Mouse (Mus musculus) heart, embryonic 11.5 days (tissue): Measurements from ENCODE around the gene Osr1. TPM values are rescaled to one million over a fixed set of nuclear protein-coding genes. Genes with fewer than 3 reads are reported as not detected.

Experiments
- ATAC-seq: fragments of 200-750 bp; cut with Nextera tagmentation; replicated peaks from 2 replicates; pipeline ENCODE4 v1.8.0; 2017; ENCODE audit warnings: moderate library complexity; ENCODE audit not compliant: insufficient number of reproducible peaks, low FRiP score, low TSS enrichment
- H3K27ac ChIP-seq: fragments of 300-500 bp; sonication (generic); 2 replicates; pipeline ENCODE4 v1.5.1; 2014; ENCODE audit warnings: mild to moderate bottlenecking, low read depth, low read length
- H3K27me3 ChIP-seq: fragments of 300-500 bp; sonication (generic); 2 replicates; pipeline ENCODE4 v1.6.1; 2014; ENCODE audit warnings: mild to moderate bottlenecking, low read length, mixed read lengths; ENCODE audit not compliant: control insufficient read depth, insufficient read depth
- H3K36me3 ChIP-seq: fragments of 300-500 bp; sonication (generic); 2 replicates; pipeline ENCODE4 v1.6.1; 2014; ENCODE audit warnings: mild to moderate bottlenecking, low read length, moderate library complexity, mixed read lengths; ENCODE audit not compliant: control insufficient read depth, insufficient read depth
- H3K4me1 ChIP-seq: fragments of 300-500 bp; sonication (generic); 2 replicates; pipeline ENCODE4 v1.6.1; 2014; ENCODE audit warnings: low read length; ENCODE audit not compliant: control insufficient read depth, insufficient read depth
- H3K4me2 ChIP-seq: fragments of 300-500 bp; sonication (generic); 2 replicates; pipeline ENCODE4 v1.6.1; 2014; ENCODE audit warnings: mild to moderate bottlenecking, moderate library complexity
- H3K4me3 ChIP-seq: fragments of 300-500 bp; sonication (generic); 2 replicates; pipeline ENCODE4 v1.5.1; 2014; ENCODE audit warnings: low read depth, low read length
- H3K9ac ChIP-seq: fragments of 300-500 bp; sonication (generic); 2 replicates; pipeline ENCODE4 v1.6.1; 2014; ENCODE audit warnings: mild to moderate bottlenecking, low read depth, low read length, moderate library complexity
- H3K9me3 ChIP-seq: fragments of 300-500 bp; sonication (generic); replicated peaks from 2 replicates; pipeline ENCODE4 v1.6.1; 2016; ENCODE audit warnings: low read length; ENCODE audit not compliant: control insufficient read depth
- WGBS: fragments of 180-500 bp; shearing (Covaris S2); extraction: QIAGEN DNeasy Blood & Tissue Kit; methylation state at CpG from one replicate; pipeline ENCODE4 v1.1.7; 2014; ENCODE audit not compliant: insufficient replicate concordance; 5-methylcytosine and 5-hydroxymethylcytosine counted together
- polyA plus RNA-seq: library from polyadenylated mRNA; unstranded; fragments of >200 nt; fragmentation: Nextera tagmentation; extraction: Ambion mirVana; gene quantifications from 2 replicates; pipeline ENCODE4 v1.2.1, GENCODE M21; 2014

Osr1 gene
- 13.5 and 16.1 TPM in 2 replicates for polyA plus RNA-seq

GRCm38 (mm10) chr12:9569971-9570370, at the start of gene Osr1:
Osr1 (plus strand) TSS chr12:9570116.
- Histone ChIP-seq H3K9ac (0 out of 2 replicates have a peak within 1 kb of the TSS, but pooled peaks have one; percentile 22), H3K9me3 (no peaks in the 10 kb centered on the region), H3K4me2 (peak within 1 kb of the TSS; percentile 85), H3K4me3 (peak within 1 kb of the TSS; percentile 39), H3K27me3 (peaks cover 24% of the 10 kb centered on the region), H3K4me1 (peaks cover 2% of the 10 kb centered on the region; the same call in 1 of the 2 replicates), H3K27ac (no peak within 1 kb of the TSS), H3K36me3 (no peaks in the 10 kb centered on the region)
- no peak for ATAC-seq
- WGBS = under 1% methylated on average over 15 of the region's 15 CpGs

GRCm38 (mm10) chr12:9550328-9550727, 19.6 kb upstream of the Osr1 start:
- Histone ChIP-seq H3K27me3 (no peaks in the 10 kb centered on the region), H3K9me3 (no peaks in the 10 kb centered on the region), H3K4me3 (no peak overlapping the region), H3K4me2 (no peak overlapping the region), H3K27ac (no peak overlapping the region), H3K36me3 (no peaks in the 10 kb centered on the region), H3K4me1 (no peaks in the 10 kb centered on the region), H3K9ac (no peak overlapping the region)
- no peak for ATAC-seq
- WGBS = 78% methylated on average over 2 of the region's 2 CpGs

- no peak overlapping the region for H3K4me3 ChIP-seq
These were observed 5.0 kb upstream of the Osr1 start for GRCm38 (mm10) chr12:9564956-9565355.

DNA sequence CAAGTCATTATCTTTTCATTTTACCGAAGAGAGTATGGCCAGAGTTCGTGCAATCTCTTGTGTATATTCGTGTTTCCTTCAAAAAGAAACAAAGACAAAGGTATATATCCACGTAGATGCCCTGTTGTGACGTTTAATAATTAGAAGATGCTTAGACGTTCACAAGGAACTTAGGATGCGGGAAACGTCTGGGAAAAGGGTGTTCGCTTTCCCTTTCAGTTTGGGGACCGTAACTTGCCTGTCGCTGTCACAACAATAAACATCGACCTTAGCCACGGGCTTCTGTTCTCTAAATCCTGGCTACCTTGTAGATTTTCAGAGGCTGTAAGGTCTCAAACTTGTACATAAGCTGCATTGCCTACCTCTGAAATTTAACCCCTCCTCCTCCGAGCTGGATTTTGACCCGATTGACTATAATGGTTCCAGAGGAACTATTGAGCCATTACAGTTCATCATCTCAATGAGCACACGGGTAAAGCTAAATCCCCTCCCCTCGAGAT, 630 bp downstream of the Osr1 start:
- WGBS = under 1% methylated on average over 17 of the region's 17 CpGs
- Histone ChIP-seq H3K4me3 (peak overlapping the region; percentile 39), H3K27me3 (peaks cover 29% of the 10 kb centered on the region), H3K36me3 (no peaks in the 10 kb centered on the region), H3K27ac (no peak overlapping the region), H3K9ac (0 out of 2 replicates have a peak overlapping the region, but pooled peaks have one; percentile 22), H3K4me1 (peaks cover 2% of the 10 kb centered on the region; the same call in 1 of the 2 replicates), H3K4me2 (peak overlapping the region; percentile 85), H3K9me3 (no peaks in the 10 kb centered on the region)
- no peak for ATAC-seq

More at GRCm38 (mm10) chr12:9564956-9565355, 5.0 kb upstream of the Osr1 start:
- Histone ChIP-seq H3K9ac (no peak overlapping the region), H3K27ac (no peak overlapping the region), H3K9me3 (no peaks in the 10 kb centered on the region), H3K27me3 (no peaks in the 10 kb centered on the region), H3K36me3 (no peaks in the 10 kb centered on the region), H3K4me1 (no peaks in the 10 kb centered on the region), H3K4me2 (no peak overlapping the region)
- no peak for ATAC-seq
- 66% methylated on average over 3 of the region's 3 CpGs for WGBS

- ATAC-seq = no peak
- peaks cover 2% of the 10 kb centered on the region; the same call in 1 of the 2 replicates for H3K4me1 ChIP-seq
- no peak overlapping the region for H3K9ac ChIP-seq
- peaks cover 33% of the 10 kb centered on the region for H3K27me3 ChIP-seq
- H3K36me3 ChIP-seq = no peaks in the 10 kb centered on the region
- peak overlapping the region; percentile 39 for H3K4me3 ChIP-seq
- 4% methylated on average over 13 of the region's 13 CpGs for WGBS
- H3K9me3 ChIP-seq = no peaks in the 10 kb centered on the region
- peak overlapping the region; percentile 85 for H3K4me2 ChIP-seq
- H3K27ac ChIP-seq = no peak overlapping the region
These were observed 1.5 kb downstream of the Osr1 start for GRCm38 (mm10) chr12:9571276-9571940.

DNA sequence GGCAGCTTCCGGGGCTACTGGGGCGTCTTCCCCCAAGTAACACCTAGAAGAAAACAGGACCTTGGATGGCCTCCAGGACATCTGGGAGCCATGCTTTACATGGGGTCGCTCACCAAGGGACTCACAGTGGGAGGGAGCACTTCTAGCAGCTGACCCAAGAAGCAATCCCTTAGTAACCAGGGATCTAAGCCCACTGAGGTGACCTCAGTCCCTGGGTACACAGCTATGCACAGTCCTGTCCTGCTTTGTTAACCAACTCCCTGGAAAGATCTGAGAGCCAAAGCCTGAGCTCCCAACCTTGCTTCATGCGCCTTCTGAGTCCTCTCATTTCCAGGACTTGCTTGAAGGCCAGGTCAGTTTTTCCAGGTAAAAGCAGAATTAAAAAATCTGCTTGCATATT, 2.1 kb downstream of the Osr1 start:
- H3K27me3 ChIP-seq = peaks cover 39% of the 10 kb centered on the region
- no peak overlapping the region for H3K4me2 ChIP-seq
- no peak for ATAC-seq
- peaks cover 2% of the 10 kb centered on the region; the same call in 1 of the 2 replicates for H3K4me1 ChIP-seq
- H3K9me3 ChIP-seq = no peaks in the 10 kb centered on the region
- H3K9ac ChIP-seq = no peak overlapping the region
- H3K27ac ChIP-seq = no peak overlapping the region
- H3K4me3 ChIP-seq = no peak overlapping the region
- H3K36me3 ChIP-seq = no peaks in the 10 kb centered on the region
- WGBS = 27% methylated on average over 4 of the region's 4 CpGs

DNA sequence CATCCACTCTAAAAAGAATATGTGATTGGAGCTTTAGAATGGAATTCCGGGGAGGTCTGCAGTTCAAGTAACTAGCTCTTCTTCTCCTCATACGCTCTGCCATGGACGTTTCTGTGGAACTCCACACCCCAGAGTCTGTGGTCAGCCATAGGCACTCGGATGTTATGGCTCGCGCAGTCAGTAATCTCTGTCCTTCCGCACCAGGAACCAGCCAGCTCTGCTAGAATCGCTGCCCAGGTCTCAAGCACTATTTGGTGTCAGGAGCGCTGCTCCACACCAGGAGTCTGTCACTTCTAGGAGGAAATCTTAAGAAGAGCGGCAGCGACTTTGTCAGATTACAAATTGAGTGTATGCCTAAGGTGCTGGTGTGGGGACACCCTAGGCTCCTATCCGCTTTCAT, 3.8 kb downstream of the Osr1 start:
- Histone ChIP-seq H3K4me1 (peaks cover 2% of the 10 kb centered on the region; the same call in 1 of the 2 replicates), H3K4me3 (peak overlapping the region; percentile 55), H3K27ac (no peak overlapping the region), H3K9me3 (no peaks in the 10 kb centered on the region), H3K9ac (no peak overlapping the region), H3K36me3 (no peaks in the 10 kb centered on the region), H3K27me3 (peaks cover 55% of the 10 kb centered on the region), H3K4me2 (peak overlapping the region; percentile 90)
- no peak for ATAC-seq
- WGBS = under 1% methylated on average over 12 of the region's 12 CpGs

- peak overlapping the region; percentile 90 for H3K4me2 ChIP-seq
- peaks cover 2% of the 10 kb centered on the region; the same call in 1 of the 2 replicates for H3K4me1 ChIP-seq
- no peaks in the 10 kb centered on the region for H3K9me3 ChIP-seq
- ATAC-seq = peak; percentile 20; the same call in 1 of the 2 replicates
- peak overlapping the region; percentile 65 for H3K9ac ChIP-seq
- H3K27me3 ChIP-seq = peaks cover 62% of the 10 kb centered on the region
- no peaks in the 10 kb centered on the region for H3K36me3 ChIP-seq
- H3K4me3 ChIP-seq = peak overlapping the region; percentile 55
- peak overlapping the region; percentile 15; the same call in 1 of the 2 replicates for H3K27ac ChIP-seq
- under 1% methylated on average over 38 of the region's 38 CpGs for WGBS
These were observed 4.4 kb downstream of the Osr1 start for GRCm38 (mm10) chr12:9574244-9574871.
